Mouse (Mus musculus) liver, postnatal 0 days (tissue): ENCODE results near the gene 4930562C15Rik.

Experiments used
- CTCF ChIP-seq: sonication (generic); IDR thresholded peaks from 2 replicates; pipeline ENCODE4 v1.5.1; 2016; ENCODE audit warnings: antibody characterized with exemption, low read depth
- EP300 ChIP-seq: IDR thresholded peaks from 2 replicates; pipeline ENCODE4 v1.6.1; 2016; ENCODE audit warnings: antibody characterized with exemption, low read depth, mild to moderate bottlenecking

- TF ChIP-seq CTCF (no peak), EP300 (peak; percentile 52)
Observed at GRCm38 (mm10) chr16:4896249-4897027, 61.2 kb downstream of the 4930562C15Rik start.
